Mouse (Mus musculus) R1 (cell line): ENCODE results near the gene Usp6nl.

Experiments used
- DNase-seq: peaks from one replicate; pipeline ENCODE4 v3.0.0-alpha.2; 2018; ENCODE audit warnings: low read depth, low spot score

Usp6nl gene

GRCm38 (mm10) chr2:6322376-6322901 is at the start of gene Usp6nl:
Usp6nl (plus strand) TSS chr2:6322667.
- peak; percentile 61 for DNase-seq

GRCm38 (mm10) chr2:6273392-6273845 is 49.0 kb upstream of the Usp6nl start:
- no peak for DNase-seq

- DNase-seq: no peak
Measured at GRCm38 (mm10) chr2:6278813-6279530, 43.5 kb upstream of the Usp6nl start.

DNA sequence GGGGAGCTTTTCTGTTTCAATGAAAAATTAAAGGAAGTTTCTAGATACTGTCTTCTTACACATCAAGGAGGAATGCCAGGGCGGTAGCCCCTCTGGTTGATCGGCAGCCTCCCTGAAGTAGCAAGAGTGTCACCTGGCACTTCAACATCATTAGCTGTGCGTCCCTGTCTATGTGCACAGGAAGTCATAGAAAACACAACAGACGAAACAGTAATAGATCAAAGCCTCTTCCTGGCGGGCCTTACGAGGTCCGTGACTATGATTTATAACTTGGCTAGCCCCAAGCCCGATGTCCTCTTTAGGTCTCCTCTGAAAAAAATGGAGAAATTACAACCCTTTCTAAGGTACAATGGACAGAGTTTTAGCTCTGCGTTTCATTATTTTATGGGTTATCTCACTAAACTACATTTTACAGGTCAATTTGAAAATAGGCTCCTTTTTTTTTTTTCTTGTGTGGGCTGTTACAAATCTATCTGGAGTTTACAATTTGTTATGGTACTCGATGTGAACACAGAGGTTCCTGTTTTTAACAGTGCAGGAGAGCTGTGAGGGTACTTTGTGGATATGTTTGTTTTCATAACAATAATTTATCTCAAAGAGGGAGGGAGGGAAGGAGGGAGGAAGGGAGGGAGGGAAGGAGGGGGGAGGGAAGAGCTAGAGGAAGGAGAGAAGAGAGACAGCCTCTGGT is 42.7 kb upstream of the Usp6nl start:
- DNase-seq: no peak

DNA sequence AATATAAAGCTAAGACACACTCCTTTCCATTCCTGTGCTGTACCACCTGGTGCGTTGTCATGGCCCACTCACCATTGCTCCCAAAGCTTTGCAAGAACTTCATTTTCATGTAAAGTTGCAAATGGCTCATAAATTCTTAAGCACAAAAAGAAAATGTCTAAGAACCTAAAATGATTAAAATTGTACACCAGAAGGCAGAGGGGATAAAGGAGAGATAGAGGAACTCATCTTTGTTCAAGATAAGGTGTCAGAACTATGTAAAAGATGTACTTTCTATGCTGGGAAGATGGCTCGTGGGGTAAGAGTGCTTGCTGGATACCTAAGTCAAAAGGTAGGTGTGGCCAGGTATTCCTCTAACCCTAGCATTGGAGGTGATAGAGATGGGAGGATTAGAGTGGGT is 38.9 kb upstream of the Usp6nl start:
- DNase-seq: no peak

DNA sequence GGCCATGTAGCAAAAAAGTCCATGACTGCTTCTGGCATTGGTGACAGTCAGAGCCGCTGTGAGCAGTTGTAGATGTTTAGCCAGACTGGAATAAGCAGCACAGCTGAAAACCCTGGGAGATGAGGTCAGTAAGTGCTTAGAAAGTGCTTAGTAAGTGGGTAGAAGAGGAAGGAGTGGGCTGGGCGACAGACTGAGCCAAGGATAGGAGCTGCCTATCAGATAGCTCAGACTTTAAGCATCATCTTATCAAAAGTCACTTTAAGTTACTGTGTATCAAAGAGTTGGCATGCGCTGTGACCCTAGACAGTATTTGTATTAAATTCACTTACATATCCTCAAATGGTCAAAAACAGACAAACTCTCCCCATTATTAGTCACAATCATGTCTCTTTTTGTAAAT is 37.7 kb upstream of the Usp6nl start:
- no peak for DNase-seq

- no peak for DNase-seq
Measured at GRCm38 (mm10) chr2:6285794-6286193, 36.7 kb upstream of the Usp6nl start.

DNA sequence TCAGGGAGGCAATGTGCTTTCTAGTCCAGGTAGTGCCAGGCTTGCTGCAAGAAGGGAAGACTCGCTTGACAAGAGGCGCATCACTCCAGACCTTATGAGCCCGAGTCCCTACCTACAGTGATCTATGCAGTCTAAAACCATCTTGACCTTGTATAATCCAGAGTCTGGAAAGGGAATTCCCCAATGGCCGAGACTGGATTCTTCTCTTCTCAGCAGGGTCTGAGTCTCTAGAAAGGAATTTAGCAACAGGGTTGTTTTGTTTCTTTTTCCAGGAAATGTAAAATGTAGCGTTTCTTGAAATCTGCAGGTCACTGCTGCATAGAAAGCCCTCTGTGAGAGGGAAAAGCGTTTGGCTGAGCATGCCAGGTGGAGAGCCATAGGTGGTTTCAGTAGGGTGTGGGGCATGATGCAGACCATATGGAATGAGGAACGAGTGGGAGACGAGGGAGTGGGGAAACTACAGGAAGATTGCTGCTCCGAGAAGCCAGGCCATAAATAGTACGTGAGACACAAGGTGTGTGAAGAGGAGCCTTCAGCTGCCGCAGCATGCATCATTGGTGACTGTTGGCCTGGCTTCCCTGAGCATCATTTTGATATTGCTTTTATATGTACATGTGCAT is 28.5 kb upstream of the Usp6nl start:
- DNase-seq: peak; percentile 8

- no peak for DNase-seq
Measured at GRCm38 (mm10) chr2:6294993-6295628, 27.4 kb upstream of the Usp6nl start.

DNA sequence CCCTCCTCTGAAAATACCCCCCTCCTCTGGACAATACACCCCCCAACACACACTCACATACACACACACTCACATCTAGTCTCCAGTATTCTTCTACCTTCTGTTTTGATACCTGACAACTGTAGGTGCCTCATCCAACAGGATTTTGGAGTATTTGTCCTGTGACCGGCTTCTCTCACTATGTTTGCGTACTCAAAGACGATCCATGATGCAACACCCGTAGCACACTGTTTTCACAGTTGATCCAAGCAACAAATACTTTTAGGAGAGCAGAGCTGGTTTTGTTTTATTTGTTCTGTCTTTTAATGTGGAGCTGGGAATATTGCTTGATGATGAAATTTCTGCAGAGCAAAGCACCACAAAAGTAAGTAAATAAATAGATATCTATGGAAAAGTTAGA is 17.7 kb upstream of the Usp6nl start:
- no peak for DNase-seq

DNA sequence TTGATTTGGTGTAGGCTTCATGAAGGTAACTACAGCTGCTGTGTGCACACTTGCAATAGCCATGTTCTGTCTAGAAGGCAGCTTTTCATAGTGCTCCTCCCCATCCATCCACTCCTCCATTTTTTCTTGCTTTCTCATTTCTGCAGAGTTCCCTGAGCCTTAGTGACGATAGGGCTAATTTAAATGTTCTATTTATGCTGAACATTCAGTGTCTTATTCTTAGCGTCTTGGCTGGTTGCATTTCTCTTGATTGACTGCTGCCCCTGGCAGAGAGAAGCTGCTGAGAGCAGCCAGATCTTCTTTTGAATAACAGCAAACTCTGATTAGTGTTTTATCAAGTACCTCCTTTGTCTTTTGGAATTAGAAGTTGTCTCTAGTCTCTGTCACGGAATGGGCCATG is 15.6 kb upstream of the Usp6nl start:
- DNase-seq: no peak

GRCm38 (mm10) chr2:6309373-6309821 is 13.1 kb upstream of the Usp6nl start:
- DNase-seq: no peak

DNA sequence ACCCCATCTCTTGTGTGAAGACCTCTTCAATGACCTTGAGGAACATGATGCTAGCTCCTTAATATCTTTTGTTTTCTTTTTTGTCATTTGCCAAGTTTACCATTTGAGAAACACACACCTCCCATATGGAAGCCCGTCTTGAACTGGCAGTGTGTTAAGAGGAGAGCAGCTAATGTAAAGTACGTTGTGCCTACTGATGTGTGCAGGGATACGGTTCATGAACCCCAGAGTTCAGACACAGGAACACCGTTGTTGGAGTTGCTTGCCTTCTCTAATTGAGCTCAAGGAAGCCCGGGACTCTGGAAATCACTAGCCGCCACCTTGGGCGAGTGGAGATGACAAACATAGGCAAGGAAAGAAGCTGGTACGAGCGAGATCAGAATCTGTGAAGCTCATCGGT is 9.7 kb upstream of the Usp6nl start:
- no peak for DNase-seq

- DNase-seq: no peak
Measured at GRCm38 (mm10) chr2:6313733-6314132, 8.7 kb upstream of the Usp6nl start.

GRCm38 (mm10) chr2:6320153-6320552 is 2.3 kb upstream of the Usp6nl start:
- no peak for DNase-seq

- peak; percentile 60 for DNase-seq
Measured at GRCm38 (mm10) chr2:6321769-6322375, 595 bp upstream of the Usp6nl start.

- DNase-seq: peak; percentile 45
Measured at GRCm38 (mm10) chr2:6322938-6323521, 563 bp downstream of the Usp6nl start.

- no peak for DNase-seq
Measured at GRCm38 (mm10) chr2:6325646-6326045, 3.2 kb downstream of the Usp6nl start.

DNA sequence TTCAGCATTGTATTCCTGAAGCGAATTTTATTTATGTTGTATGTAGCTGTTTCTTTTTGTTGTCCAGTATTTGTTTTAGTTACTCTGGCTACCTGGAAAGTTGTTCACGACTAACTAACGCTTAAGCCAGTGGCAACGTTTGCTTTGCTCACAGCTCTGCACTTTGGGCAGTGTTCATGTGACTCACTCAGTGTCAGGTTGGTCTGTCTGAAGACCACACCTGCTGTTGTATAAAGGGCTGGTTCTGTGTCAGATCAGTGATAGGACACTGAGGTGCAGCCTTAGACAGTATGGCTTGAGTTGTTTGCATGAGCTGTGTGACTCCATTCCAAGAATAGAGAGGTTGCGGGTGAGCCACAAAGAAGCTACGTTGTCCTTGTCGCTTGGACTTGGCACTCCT is 6.5 kb downstream of the Usp6nl start:
- no peak for DNase-seq

DNA sequence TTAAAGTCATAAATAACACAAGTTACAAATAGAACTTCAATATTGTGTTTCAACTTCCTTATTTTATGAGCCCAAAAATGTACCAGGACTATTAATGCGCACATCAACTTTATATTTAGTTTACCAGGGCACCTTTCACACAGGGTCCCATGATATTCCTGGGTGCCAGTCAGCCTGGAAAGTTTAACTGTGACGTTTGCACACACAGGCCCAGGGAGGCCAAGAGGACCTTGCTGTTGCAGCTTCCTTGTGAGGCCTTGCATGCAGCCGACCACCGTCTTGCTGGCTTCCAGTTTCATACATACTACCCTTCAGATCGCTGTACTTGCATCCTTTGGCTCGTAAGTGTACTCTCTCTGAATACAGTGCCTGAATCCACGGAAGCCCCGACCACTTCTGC is 8.3 kb downstream of the Usp6nl start:
- no peak for DNase-seq
